Mouse (Mus musculus) E14TG2a.4 (cell line): ENCODE results near the gene Srarp.

Source experiments
- CTCF ChIP-seq: conservative IDR thresholded peaks from 2 replicates; pipeline ENCODE4 v1.5.1; 2014; ENCODE audit warnings: low read length
- NANOG ChIP-seq: IDR thresholded peaks from 2 replicates; pipeline ENCODE4 v1.6.1; 2014; ENCODE audit warnings: borderline replicate concordance, low read length, mixed read lengths
- POU5F1 ChIP-seq: IDR thresholded peaks from 2 replicates; pipeline ENCODE4 v1.6.1; 2014; ENCODE audit warnings: low read length, borderline replicate concordance

GRCm38 (mm10) chr4:141451916-141452450, 16.1 kb upstream of the Srarp start:
- no peak for TF ChIP-seq POU5F1
- no peak for TF ChIP-seq CTCF
- TF ChIP-seq NANOG, result no peak
